Mouse (Mus musculus): Measurements from ENCODE around the gene Ctdsp1. TPM values are rescaled to one million over a fixed set of nuclear protein-coding genes. Genes with fewer than 3 reads are reported as not detected.
A peak's percentile ranks its signal among the peaks of the same experiment; 100 is the strongest.

Gene Ctdsp1
- total RNA-seq, 1 experiment from 2014 or later, result 40.0 TPM

- peak in 1 of 2 experiments; percentile 15; a peak in 1 of 4 replicates for ATAC-seq (replicated peaks in 1 of 2; ENCODE audit: insufficient read depth in 1 of 2, low FRiP score in 2 of 2, low TSS enrichment in 1 of 2, low read depth in 1 of 2, poor library complexity in 2 of 2, severe bottlenecking in 2 of 2)
Measured at GRCm38 (mm10) chr1:74391844-74392441, 634 bp downstream of the Ctdsp1 start.

GRCm38 (mm10) chr1:74392446-74392994, 1.2 kb downstream of the Ctdsp1 start:
- no peak for ATAC-seq (replicated peaks in 1 of 2; ENCODE audit: insufficient read depth in 1 of 2, low FRiP score in 2 of 2, low TSS enrichment in 1 of 2, low read depth in 1 of 2, poor library complexity in 2 of 2, severe bottlenecking in 2 of 2)

GRCm38 (mm10) chr1:74393010-74393409, 1.7 kb downstream of the Ctdsp1 start:
- ATAC-seq (replicated peaks in 1 of 2; ENCODE audit: insufficient read depth in 1 of 2, low FRiP score in 2 of 2, low TSS enrichment in 1 of 2, low read depth in 1 of 2, poor library complexity in 2 of 2, severe bottlenecking in 2 of 2), result no peak

DNA sequence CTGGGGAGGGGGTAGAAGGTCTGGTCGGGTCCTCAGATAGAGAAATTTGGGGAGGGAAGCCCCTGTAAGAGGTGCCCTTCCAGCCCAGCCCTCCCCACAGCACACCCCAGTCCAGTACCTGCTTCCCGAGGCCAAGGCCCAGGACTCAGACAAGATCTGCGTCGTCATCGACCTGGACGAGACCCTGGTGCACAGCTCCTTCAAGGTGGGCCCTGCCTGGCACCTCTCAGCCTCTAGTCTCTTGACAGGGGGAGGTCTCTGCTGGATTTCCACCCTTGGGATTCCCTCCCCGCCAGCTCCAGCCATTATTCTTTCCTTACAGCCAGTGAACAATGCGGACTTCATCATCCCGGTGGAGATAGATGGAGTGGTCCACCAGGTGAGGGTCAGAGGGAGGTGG, 2.4 kb downstream of the Ctdsp1 start:
- no peak for ATAC-seq (replicated peaks in 1 of 2; ENCODE audit: insufficient read depth in 1 of 2, low FRiP score in 2 of 2, low TSS enrichment in 1 of 2, low read depth in 1 of 2, poor library complexity in 2 of 2, severe bottlenecking in 2 of 2)

DNA sequence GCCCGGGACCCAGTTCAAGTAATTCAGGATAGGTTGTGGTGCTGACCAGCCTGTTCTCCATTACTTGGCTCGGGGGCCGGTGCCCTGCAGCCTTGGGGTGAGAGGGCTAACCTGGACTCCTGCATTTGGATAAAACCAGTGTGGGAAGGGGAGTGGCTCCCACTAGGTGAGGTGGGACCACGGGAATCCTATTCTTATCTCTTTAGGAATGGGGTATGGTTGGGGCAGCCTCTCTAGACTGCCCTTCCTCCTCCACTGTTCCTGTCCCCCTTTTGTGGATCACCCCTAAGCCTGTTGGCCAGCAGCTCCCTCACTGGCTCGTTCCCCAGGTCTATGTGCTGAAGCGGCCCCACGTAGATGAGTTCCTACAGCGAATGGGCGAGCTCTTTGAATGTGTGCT, 3.0 kb downstream of the Ctdsp1 start:
- ATAC-seq (replicated peaks in 1 of 2; ENCODE audit: insufficient read depth in 1 of 2, low FRiP score in 2 of 2, low TSS enrichment in 1 of 2, low read depth in 1 of 2, poor library complexity in 2 of 2, severe bottlenecking in 2 of 2), result no peak

DNA sequence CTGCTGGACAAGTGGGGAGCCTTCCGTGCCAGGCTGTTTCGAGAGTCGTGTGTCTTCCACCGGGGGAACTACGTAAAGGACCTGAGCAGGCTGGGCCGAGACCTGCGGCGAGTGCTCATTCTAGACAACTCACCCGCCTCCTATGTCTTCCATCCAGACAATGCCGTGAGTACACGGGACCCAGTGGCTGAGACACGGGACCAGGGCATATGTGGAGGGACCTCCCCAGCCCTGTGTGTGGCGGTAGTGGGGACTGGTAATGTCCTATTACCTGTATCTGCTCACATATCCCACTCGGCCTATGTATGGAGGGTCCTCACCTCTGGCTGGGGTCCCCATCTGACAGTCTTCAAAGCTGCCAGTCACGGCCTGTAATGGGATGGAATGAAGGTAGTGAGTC, 3.5 kb downstream of the Ctdsp1 start:
- ATAC-seq (replicated peaks in 1 of 2; ENCODE audit: insufficient read depth in 1 of 2, low FRiP score in 2 of 2, low TSS enrichment in 1 of 2, low read depth in 1 of 2, poor library complexity in 2 of 2, severe bottlenecking in 2 of 2), result no peak

DNA sequence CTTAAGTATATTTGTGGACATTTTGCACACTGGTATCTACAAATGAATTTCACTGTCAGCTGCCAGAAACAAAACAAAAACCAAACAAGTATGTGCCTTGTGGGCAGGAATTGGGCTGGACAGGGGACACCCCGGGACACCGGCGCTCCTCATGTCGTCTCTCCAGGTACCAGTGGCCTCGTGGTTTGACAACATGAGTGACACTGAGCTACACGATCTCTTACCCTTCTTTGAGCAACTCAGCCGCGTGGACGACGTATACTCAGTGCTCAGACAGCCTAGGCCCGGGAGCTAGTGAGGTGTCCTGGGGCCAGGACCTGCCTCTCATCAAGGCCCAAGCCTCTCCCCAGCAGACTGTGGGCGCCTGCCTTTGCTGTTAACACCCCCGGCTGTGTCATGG, 4.0 kb downstream of the Ctdsp1 start:
- ATAC-seq (replicated peaks in 1 of 2; ENCODE audit: insufficient read depth in 1 of 2, low FRiP score in 2 of 2, low TSS enrichment in 1 of 2, low read depth in 1 of 2, poor library complexity in 2 of 2, severe bottlenecking in 2 of 2), result no peak

GRCm38 (mm10) chr1:74396456-74397222, 5.3 kb downstream of the Ctdsp1 start:
- peak; percentile 2 to 8; a peak in 2 of 4 replicates for ATAC-seq (replicated peaks in 1 of 2; ENCODE audit: insufficient read depth in 1 of 2, low FRiP score in 2 of 2, low TSS enrichment in 1 of 2, low read depth in 1 of 2, poor library complexity in 2 of 2, severe bottlenecking in 2 of 2)

GRCm38 (mm10) chr1:74397268-74397918, 6.1 kb downstream of the Ctdsp1 start:
- ATAC-seq (replicated peaks in 1 of 2; ENCODE audit: insufficient read depth in 1 of 2, low FRiP score in 2 of 2, low TSS enrichment in 1 of 2, low read depth in 1 of 2, poor library complexity in 2 of 2, severe bottlenecking in 2 of 2), result peak; percentile 83 to 85

DNA sequence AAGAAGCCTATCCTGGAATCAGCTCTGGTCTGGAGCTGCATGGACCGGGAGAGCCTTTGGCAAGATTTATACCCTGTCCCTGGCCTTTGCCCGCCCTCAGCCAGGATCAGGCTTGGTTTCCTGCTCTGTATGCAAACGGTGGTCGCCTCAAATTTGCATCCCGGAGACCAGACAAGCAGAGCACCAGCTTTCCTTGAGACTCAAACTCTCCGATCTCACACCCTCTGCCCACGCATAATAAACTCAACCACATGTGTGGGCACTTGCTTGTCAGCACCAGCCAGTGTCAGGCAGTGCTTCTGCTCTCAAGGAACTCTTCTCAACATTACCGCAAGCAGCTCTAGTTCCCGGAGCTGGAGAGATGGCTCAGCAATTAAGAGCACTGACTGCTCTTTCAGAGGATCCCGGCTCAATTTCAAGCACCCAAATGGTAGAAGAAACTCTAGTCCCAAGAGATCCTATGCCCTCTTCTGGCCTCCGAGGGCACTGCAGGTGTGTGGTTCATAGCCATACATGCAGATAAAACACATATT, 6.7 kb downstream of the Ctdsp1 start:
- peak; percentile 24 to 41; a peak in 3 of 4 replicates for ATAC-seq (replicated peaks in 1 of 2; ENCODE audit: insufficient read depth in 1 of 2, low FRiP score in 2 of 2, low TSS enrichment in 1 of 2, low read depth in 1 of 2, poor library complexity in 2 of 2, severe bottlenecking in 2 of 2)

DNA sequence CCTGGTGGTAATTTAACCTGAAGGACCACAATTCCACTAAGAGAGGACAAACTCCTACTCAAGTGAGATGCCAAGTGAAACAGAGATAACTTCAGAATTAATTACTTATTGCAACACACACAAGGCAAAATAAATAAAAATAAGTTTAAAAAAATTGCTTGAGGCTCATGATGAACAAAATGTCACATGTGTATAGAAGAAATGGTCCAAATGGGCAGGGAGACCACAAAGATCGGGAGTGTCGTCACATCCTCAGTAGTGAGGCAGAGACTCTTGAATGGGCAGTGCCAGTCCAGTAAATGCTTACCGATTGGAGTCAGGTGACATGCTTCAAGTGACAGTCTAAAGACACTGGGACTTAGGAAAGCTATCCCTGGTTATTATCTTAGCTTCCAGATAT, 9.2 kb downstream of the Ctdsp1 start:
- ATAC-seq (replicated peaks in 1 of 2; ENCODE audit: insufficient read depth in 1 of 2, low FRiP score in 2 of 2, low TSS enrichment in 1 of 2, low read depth in 1 of 2, poor library complexity in 2 of 2, severe bottlenecking in 2 of 2), result no peak

DNA sequence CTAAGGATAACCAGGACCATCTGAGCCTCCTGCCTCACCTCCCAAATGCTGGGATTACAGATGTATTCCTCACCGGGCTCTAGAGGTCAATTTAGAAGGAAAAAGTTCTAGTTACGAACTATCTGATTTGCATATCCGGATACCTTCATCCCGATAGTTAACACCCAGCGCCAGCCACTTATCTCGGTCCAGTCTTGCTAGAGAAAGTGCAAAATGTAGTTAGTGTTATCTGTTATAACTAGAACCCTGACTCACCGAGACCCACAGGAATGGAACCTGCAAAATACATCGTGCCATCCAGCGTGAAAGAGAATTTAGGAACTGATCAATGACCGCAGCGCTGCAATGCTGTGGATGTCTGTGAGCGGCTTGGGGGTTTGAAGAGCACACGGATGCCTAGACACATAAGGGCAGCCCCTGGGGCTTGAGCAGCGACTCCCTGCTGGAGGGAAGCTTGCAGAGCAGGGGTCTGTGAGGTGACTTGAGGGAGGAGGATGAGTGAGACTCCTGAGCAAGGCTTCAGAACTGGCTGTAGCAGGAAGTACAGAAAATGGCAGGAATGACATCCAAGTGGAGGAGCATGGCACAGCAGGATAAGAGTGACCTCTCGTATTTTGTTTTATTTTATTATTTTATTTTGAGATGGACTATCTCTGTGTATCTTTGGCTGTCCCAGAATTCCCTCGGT, 9.8 kb downstream of the Ctdsp1 start:
- ATAC-seq (replicated peaks in 1 of 2; ENCODE audit: insufficient read depth in 1 of 2, low FRiP score in 2 of 2, low TSS enrichment in 1 of 2, low read depth in 1 of 2, poor library complexity in 2 of 2, severe bottlenecking in 2 of 2), result no peak

- no peak for ATAC-seq (replicated peaks in 1 of 2; ENCODE audit: insufficient read depth in 1 of 2, low FRiP score in 2 of 2, low TSS enrichment in 1 of 2, low read depth in 1 of 2, poor library complexity in 2 of 2, severe bottlenecking in 2 of 2)
Measured at GRCm38 (mm10) chr1:74404206-74404605, 12.9 kb downstream of the Ctdsp1 start.

- ATAC-seq (replicated peaks in 1 of 2; ENCODE audit: insufficient read depth in 1 of 2, low FRiP score in 2 of 2, low TSS enrichment in 1 of 2, low read depth in 1 of 2, poor library complexity in 2 of 2, severe bottlenecking in 2 of 2), result no peak
Measured at GRCm38 (mm10) chr1:74408589-74409504, 17.5 kb downstream of the Ctdsp1 start, which contains the start of gene Vil1. Gene Vil1 (plus strand): TSS chr1:74409376.

DNA sequence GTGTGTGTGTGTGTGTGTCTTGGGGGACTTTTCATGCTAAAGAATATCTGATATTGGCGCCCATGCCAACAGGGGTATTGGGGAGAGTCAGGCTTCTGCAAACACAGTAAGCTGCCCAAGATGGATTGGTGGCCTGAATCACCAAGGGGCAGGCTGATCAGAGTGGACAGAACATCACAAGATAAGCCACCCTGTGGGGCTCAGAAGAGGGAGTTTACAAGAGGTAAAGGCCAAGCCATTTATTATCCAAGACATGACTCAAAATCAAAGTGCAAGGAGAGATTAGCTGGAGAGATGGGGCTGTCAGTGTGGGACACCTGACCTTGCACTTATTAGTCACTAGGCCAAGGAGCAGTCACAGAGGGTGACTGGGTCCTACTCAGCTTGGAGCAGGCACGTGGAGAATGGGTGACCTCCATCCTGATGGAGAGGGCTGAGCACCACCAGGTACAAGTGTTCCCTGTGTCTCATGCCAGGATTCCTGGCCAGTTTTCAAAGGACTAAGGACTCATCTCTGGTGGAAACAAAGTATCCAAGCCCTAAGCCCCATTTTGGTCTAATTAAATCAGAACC, 20.5 kb downstream of the Ctdsp1 start:
- ATAC-seq (replicated peaks in 1 of 2; ENCODE audit: insufficient read depth in 1 of 2, low FRiP score in 2 of 2, low TSS enrichment in 1 of 2, low read depth in 1 of 2, poor library complexity in 2 of 2, severe bottlenecking in 2 of 2), result no peak

- ATAC-seq (replicated peaks in 1 of 2; ENCODE audit: insufficient read depth in 1 of 2, low FRiP score in 2 of 2, low TSS enrichment in 1 of 2, low read depth in 1 of 2, poor library complexity in 2 of 2, severe bottlenecking in 2 of 2), result no peak
Measured at GRCm38 (mm10) chr1:74412711-74413110, 21.4 kb downstream of the Ctdsp1 start.

Measured in hematopoietic stem cell, adult 5-6 weeks (primary cell).